Mouse (Mus musculus) thymus, adult 2 months (tissue): Measurements from ENCODE around the gene Osgin1.

Experiments
- CTCF ChIP-seq: fragments of 200-500 bp; IDR thresholded peaks from 2 replicates; pipeline ENCODE4 v1.5.1; 2012; ENCODE audit warnings: mild to moderate bottlenecking, control low read depth, low read length, moderate library complexity, borderline replicate concordance; ENCODE audit not compliant: control insufficient read depth, poor library complexity, insufficient read depth; ENCODE audit errors: extremely low read depth
- POLR2A ChIP-seq: fragments of 200-500 bp; IDR thresholded peaks from 2 replicates; pipeline ENCODE4 v1.6.1; 2012; ENCODE audit warnings: mild to moderate bottlenecking, low read length, control low read depth, moderate library complexity; ENCODE audit not compliant: control insufficient read depth, poor library complexity, insufficient read depth; ENCODE audit errors: extremely low read depth

- TF ChIP-seq POLR2A (no peak), CTCF (no peak)
Measured at GRCm38 (mm10) chr8:119399255-119399654, 34.7 kb upstream of the Osgin1 start.
